Mouse (Mus musculus) liver, embryonic 16.5 days (tissue): ENCODE measurements around the gene Defb43. TPM values are rescaled to one million over a fixed set of nuclear protein-coding genes. Genes with fewer than 3 reads are reported as not detected.

Experiments
- ATAC-seq: fragments of 200-750 bp; cut with Nextera tagmentation; 2 replicates; pipeline ENCODE4 v1.8.0; 2017; ENCODE audit warnings: low read depth, mild to moderate bottlenecking, moderate number of reproducible peaks, moderate library complexity
- H3K27ac ChIP-seq: fragments of 300-500 bp; sonication (generic); 2 replicates; pipeline ENCODE4 v1.5.1; 2014; ENCODE audit warnings: mild to moderate bottlenecking, low read length
- H3K27me3 ChIP-seq: fragments of 300-500 bp; sonication (generic); 2 replicates; pipeline ENCODE4 v1.6.1; 2014; ENCODE audit warnings: low read depth, low read length, mixed read lengths; ENCODE audit not compliant: control insufficient read depth, insufficient read depth
- H3K36me3 ChIP-seq: fragments of 300-500 bp; sonication (generic); 2 replicates; pipeline ENCODE4 v1.6.1; 2014; ENCODE audit warnings: mild to moderate bottlenecking; ENCODE audit not compliant: control insufficient read depth, insufficient read depth
- H3K4me1 ChIP-seq: fragments of 300-500 bp; sonication (generic); 2 replicates; pipeline ENCODE4 v1.6.1; 2014; ENCODE audit warnings: low read depth, low read length, mixed read lengths; ENCODE audit not compliant: control insufficient read depth
- H3K4me2 ChIP-seq: fragments of 300-500 bp; sonication (generic); 2 replicates; pipeline ENCODE4 v1.6.1; 2014; ENCODE audit warnings: low read depth, low read length, mixed read lengths
- H3K4me3 ChIP-seq: fragments of 300-500 bp; sonication (generic); 2 replicates; pipeline ENCODE4 v1.5.1; 2014; ENCODE audit warnings: low read depth, mild to moderate bottlenecking, low read length
- H3K9ac ChIP-seq: fragments of 300-500 bp; sonication (generic); 2 replicates; pipeline ENCODE4 v1.6.1; 2014; ENCODE audit warnings: low read depth, low read length
- H3K9me3 ChIP-seq: fragments of 300-500 bp; sonication (generic); replicated peaks from 2 replicates; pipeline ENCODE4 v1.6.1; 2016; ENCODE audit warnings: low read length; ENCODE audit not compliant: control insufficient read depth
- WGBS: fragments of 180-500 bp; shearing (Covaris S2); extraction: QIAGEN DNeasy Blood & Tissue Kit; methylation state at CpG from one replicate; pipeline ENCODE4 v1.1.7; 2014; ENCODE audit not compliant: insufficient replicate concordance; 5-methylcytosine and 5-hydroxymethylcytosine counted together
- polyA plus RNA-seq: library from polyadenylated mRNA; unstranded; fragments of >200 nt; fragmentation: Nextera tagmentation; extraction: Ambion mirVana; gene quantifications from 2 replicates; pipeline ENCODE4 v1.2.1, GENCODE M21; 2015

The Defb43 gene
- polyA plus RNA-seq, 1 experiment from 2014 or later, result not detected

- H3K27me3 ChIP-seq, result no peaks in the 10 kb centered on the region
- WGBS, result 63% methylated on average over 8 of the region's 8 CpGs
- H3K9ac ChIP-seq, result no peak within 1 kb of the TSS
- H3K36me3 ChIP-seq, result no peaks in the 10 kb centered on the region
- no peak within 1 kb of the TSS for H3K4me3 ChIP-seq
- H3K4me2 ChIP-seq, result no peak within 1 kb of the TSS
- no peak for ATAC-seq
- H3K27ac ChIP-seq, result no peak within 1 kb of the TSS
- H3K9me3 ChIP-seq, result no peaks in the 10 kb centered on the region
- no peaks in the 10 kb centered on the region for H3K4me1 ChIP-seq
These were observed 13.8 kb upstream of the Defb43 start, which contains the start of gene Defb47 for GRCm38 (mm10) chr14:62997777-62998176. TSS of gene Defb47 (plus strand) at chr14:62998077.

- Histone ChIP-seq H3K27ac (no peak overlapping the region), H3K9ac (no peak overlapping the region), H3K27me3 (no peaks in the 10 kb centered on the region), H3K4me3 (no peak overlapping the region), H3K4me2 (no peak overlapping the region), H3K4me1 (no peaks in the 10 kb centered on the region), H3K36me3 (no peaks in the 10 kb centered on the region), H3K9me3 (no peaks in the 10 kb centered on the region)
- ATAC-seq, result no peak
- WGBS, result 24% methylated on average over 4 of the region's 4 CpGs
These were observed 12.6 kb upstream of the Defb43 start for GRCm38 (mm10) chr14:62998977-62999376.

DNA sequence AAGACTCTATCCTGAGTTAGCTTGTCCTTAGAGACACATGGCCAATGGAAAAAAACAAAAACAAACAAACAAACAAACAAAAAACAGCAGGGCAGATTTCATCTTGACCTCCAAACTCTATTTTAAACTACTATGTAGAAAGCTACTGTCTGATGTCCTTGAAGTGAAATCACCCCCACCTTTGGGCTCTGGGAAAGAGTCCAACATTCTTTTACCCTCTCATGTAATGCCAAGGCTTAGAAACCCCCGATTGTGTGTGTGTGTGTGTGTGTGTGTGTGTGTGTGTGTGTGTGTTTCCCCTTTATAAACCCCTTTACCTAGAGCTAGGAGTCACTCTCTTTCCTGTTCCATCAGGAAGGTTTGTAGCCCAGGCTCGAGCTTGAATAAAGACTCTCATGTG is 9.0 kb upstream of the Defb43 start:
- no peaks in the 10 kb centered on the region for H3K36me3 ChIP-seq
- ATAC-seq, result no peak
- H3K4me1 ChIP-seq, result no peaks in the 10 kb centered on the region
- H3K9me3 ChIP-seq, result no peaks in the 10 kb centered on the region
- H3K4me2 ChIP-seq, result no peak overlapping the region
- no peak overlapping the region for H3K27ac ChIP-seq
- no peaks in the 10 kb centered on the region for H3K27me3 ChIP-seq
- no peak overlapping the region for H3K4me3 ChIP-seq
- H3K9ac ChIP-seq, result no peak overlapping the region
- 45% methylated on average over 2 of the region's 2 CpGs for WGBS

DNA sequence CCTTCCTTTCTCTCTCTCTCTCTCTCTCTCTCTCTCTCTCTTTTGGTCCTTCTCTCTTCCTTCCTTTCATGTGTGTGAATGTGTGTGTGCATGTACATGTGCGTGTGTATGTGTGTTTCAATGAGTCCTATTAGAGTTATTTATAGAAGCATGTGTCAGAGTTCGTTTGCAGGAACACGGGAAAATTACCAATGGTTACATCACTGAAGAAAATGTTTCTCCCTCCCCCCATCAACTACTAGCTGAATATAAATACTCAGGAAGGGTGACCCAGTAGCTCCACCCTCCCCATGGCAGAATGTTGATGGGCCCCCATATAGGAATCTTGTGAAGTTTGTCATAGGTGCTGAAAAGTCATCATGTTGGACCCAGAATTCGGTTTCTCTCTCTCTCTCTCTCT is 1.5 kb downstream of the Defb43 start:
- Histone ChIP-seq H3K4me3 (no peak overlapping the region), H3K9ac (no peak overlapping the region), H3K9me3 (no peaks in the 10 kb centered on the region; the same call in 1 of the 2 replicates), H3K4me2 (no peak overlapping the region), H3K36me3 (no peaks in the 10 kb centered on the region), H3K27ac (no peak overlapping the region), H3K4me1 (no peaks in the 10 kb centered on the region), H3K27me3 (no peaks in the 10 kb centered on the region)
- WGBS, result 55% methylated on average over 4 of the region's 4 CpGs
- ATAC-seq, result no peak

DNA sequence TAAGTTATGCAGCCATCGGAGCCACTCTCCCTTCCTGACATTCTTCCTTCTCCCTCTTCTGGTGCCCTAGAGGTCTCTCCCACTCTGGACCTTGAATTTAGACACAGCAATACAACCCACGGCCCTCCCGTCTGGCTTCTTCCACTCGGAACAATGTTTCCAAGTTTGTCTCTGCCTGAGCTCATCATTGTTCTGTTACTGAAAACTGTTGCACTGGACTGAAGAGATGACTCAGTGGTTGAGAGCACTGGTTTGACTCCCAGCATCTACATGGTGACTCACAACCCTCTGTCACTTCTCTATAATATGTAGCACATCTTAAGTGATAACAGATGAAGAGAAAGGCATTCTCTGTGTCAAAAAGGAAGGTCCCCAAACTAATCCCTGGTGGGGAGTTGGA is 3.1 kb downstream of the Defb43 start:
- Histone ChIP-seq H3K9ac (no peak overlapping the region), H3K9me3 (no peaks in the 10 kb centered on the region; the same call in 1 of the 2 replicates), H3K4me1 (no peaks in the 10 kb centered on the region), H3K36me3 (no peaks in the 10 kb centered on the region), H3K4me3 (no peak overlapping the region), H3K4me2 (no peak overlapping the region), H3K27me3 (no peaks in the 10 kb centered on the region), H3K27ac (no peak overlapping the region)
- no peak for ATAC-seq
- whole genome bisulfite sequencing, result 63% methylated on average over 4 of the region's 4 CpGs

- no peaks in the 10 kb centered on the region for H3K4me1 ChIP-seq
- no peak overlapping the region for H3K4me2 ChIP-seq
- H3K36me3 ChIP-seq, result no peaks in the 10 kb centered on the region
- no peak overlapping the region for H3K9ac ChIP-seq
- H3K27ac ChIP-seq, result no peak overlapping the region
- WGBS, result 37% methylated on average over 6 of the region's 6 CpGs
- no peaks in the 10 kb centered on the region for H3K27me3 ChIP-seq
- ATAC-seq, result no peak
- H3K9me3 ChIP-seq, result no peaks in the 10 kb centered on the region
- H3K4me3 ChIP-seq, result no peak overlapping the region
These were observed 9.1 kb downstream of the Defb43 start for GRCm38 (mm10) chr14:63020524-63021156.

GRCm38 (mm10) chr14:63046691-63047090 is 35.1 kb downstream of the Defb43 start, which contains the start of gene Defb42:
TSS of gene Defb42 (plus strand) at chr14:63046991.
- Histone ChIP-seq H3K27me3 (no peaks in the 10 kb centered on the region), H3K27ac (no peak within 1 kb of the TSS), H3K9me3 (no peaks in the 10 kb centered on the region), H3K4me3 (no peak within 1 kb of the TSS), H3K4me1 (no peaks in the 10 kb centered on the region), H3K9ac (no peak within 1 kb of the TSS), H3K36me3 (no peaks in the 10 kb centered on the region), H3K4me2 (no peak within 1 kb of the TSS)
- ATAC-seq, result no peak
- 55% methylated on average over 3 of the region's 3 CpGs for WGBS

DNA sequence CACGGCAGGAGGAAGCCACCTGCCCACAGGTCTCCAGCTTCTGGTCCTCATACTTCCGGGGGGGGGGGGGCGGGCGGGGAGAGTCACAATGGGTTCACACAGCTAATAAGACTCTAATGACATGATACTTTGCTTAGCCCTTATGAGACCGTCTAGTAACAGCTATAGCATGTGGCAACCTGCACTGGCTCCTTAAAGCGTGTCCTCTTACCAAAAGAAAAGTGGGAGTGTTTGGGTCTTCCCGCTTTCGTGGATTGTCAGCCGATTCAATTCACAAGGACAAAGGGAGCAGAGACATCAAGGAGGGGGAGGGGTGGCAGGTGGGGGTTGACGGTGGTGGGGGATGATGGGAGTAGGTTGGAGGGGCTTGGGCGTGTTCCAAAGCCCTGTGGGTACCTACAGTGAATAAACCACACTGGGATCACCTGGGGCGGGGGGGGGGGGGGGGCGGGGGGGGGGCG is 38.4 kb downstream of the Defb43 start, which contains the start of gene Defb30:
Gene Defb30, minus strand, starts transcription at position 51 of the 461 bp plus-strand sequence.
- Histone ChIP-seq H3K9ac (no peak within 1 kb of the TSS), H3K9me3 (no peaks in the 10 kb centered on the region), H3K36me3 (no peaks in the 10 kb centered on the region), H3K4me2 (no peak within 1 kb of the TSS), H3K27me3 (no peaks in the 10 kb centered on the region), H3K4me3 (no peak within 1 kb of the TSS), H3K4me1 (no peaks in the 10 kb centered on the region), H3K27ac (no peak within 1 kb of the TSS)
- no peak for ATAC-seq
- 64% methylated on average over 10 of the region's 14 CpGs for WGBS

DNA sequence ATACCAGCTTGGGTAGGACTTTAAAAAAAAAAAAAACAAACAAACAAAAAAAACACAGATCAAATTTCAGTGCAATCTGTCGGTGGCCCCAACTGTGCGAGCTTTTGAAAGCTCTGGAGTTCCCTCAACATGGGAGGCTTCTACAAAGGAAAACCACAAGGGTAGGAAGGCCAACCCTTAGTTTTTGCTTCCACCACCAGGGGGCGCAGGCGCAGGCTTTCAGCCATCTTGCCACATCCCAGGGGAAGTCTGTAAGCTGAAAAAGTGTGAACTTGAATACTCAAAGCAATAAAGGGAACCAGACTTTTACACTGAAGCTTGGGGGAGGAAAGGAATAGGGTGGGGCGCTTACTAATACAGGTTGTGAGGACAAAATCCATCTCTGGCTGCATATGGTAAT is 39.2 kb downstream of the Defb43 start:
- 15% methylated on average over 5 of the region's 5 CpGs for WGBS
- Histone ChIP-seq H3K27ac (no peak overlapping the region), H3K9me3 (no peaks in the 10 kb centered on the region), H3K4me3 (no peak overlapping the region), H3K4me2 (no peak overlapping the region), H3K4me1 (no peaks in the 10 kb centered on the region), H3K9ac (no peak overlapping the region), H3K36me3 (no peaks in the 10 kb centered on the region), H3K27me3 (no peaks in the 10 kb centered on the region)
- no peak for ATAC-seq
